Mouse (Mus musculus) heart, postnatal 0 days (tissue): Measurements from ENCODE around the gene Eef2. TPM values are rescaled to one million over a fixed set of nuclear protein-coding genes. Genes with fewer than 3 reads are reported as not detected.
A peak's percentile ranks its signal among the peaks of the same experiment; 100 is the strongest.

Experiments used
- ATAC-seq: fragments of 200-750 bp; cut with Nextera tagmentation; 2 replicates; pipeline ENCODE4 v1.8.0; 2017; ENCODE audit warnings: low read depth, moderate number of reproducible peaks, moderate library complexity; ENCODE audit not compliant: insufficient read depth
- DNase-seq: peaks from one replicate; pipeline ENCODE4 v3.0.0-alpha.2; 2016; ENCODE audit warnings: low spot score
- H3K27ac ChIP-seq: fragments of 300-500 bp; sonication (generic); 2 replicates; pipeline ENCODE4 v1.5.1; 2014; ENCODE audit warnings: low read depth, mild to moderate bottlenecking
- H3K27me3 ChIP-seq: fragments of 300-500 bp; sonication (generic); 2 replicates; pipeline ENCODE4 v1.6.1; 2014; ENCODE audit warnings: low read length, mixed read lengths; ENCODE audit not compliant: control insufficient read depth, insufficient read depth
- H3K36me3 ChIP-seq: fragments of 300-500 bp; sonication (generic); replicated peaks from 2 replicates; pipeline ENCODE4 v1.6.1; 2014; ENCODE audit warnings: low read length, mixed read lengths; ENCODE audit not compliant: control insufficient read depth, insufficient read depth
- H3K4me1 ChIP-seq: fragments of 300-500 bp; sonication (generic); 2 replicates; pipeline ENCODE4 v1.6.1; 2014; ENCODE audit warnings: antibody characterized with exemption; ENCODE audit not compliant: control insufficient read depth, insufficient read depth
- H3K4me2 ChIP-seq: fragments of 300-500 bp; sonication (generic); 2 replicates; pipeline ENCODE4 v1.6.1; 2014; ENCODE audit warnings: low read depth, mild to moderate bottlenecking, low read length, moderate library complexity
- H3K4me3 ChIP-seq: fragments of 300-500 bp; sonication (generic); 2 replicates; pipeline ENCODE4 v1.5.1; 2014; ENCODE audit warnings: low read depth, low read length
- H3K9ac ChIP-seq: fragments of 300-500 bp; sonication (generic); replicated peaks from 2 replicates; pipeline ENCODE4 v1.6.1; 2014; ENCODE audit warnings: low read depth, low read length, mixed read lengths
- H3K9me3 ChIP-seq: fragments of 300-500 bp; sonication (generic); replicated peaks from 2 replicates; pipeline ENCODE4 v1.6.1; 2016; ENCODE audit warnings: low read length; ENCODE audit not compliant: control insufficient read depth
- CTCF ChIP-seq: IDR thresholded peaks from 2 replicates; pipeline ENCODE4 v1.5.1; 2016; ENCODE audit warnings: antibody characterized with exemption, control low read depth, low read depth
- EP300 ChIP-seq: IDR thresholded peaks from 2 replicates; pipeline ENCODE4 v1.6.1; 2016; ENCODE audit warnings: antibody characterized with exemption, low read depth
- WGBS: fragments of 180-500 bp; shearing (Covaris S2); extraction: QIAGEN DNeasy Blood & Tissue Kit; methylation state at CpG from one replicate; pipeline ENCODE4 v1.1.7; 2014; 5-methylcytosine and 5-hydroxymethylcytosine counted together
- polyA plus RNA-seq: library from polyadenylated mRNA; unstranded; fragments of >200 nt; fragmentation: Nextera tagmentation; extraction: Ambion mirVana; gene quantifications from 2 replicates; pipeline ENCODE4 v1.2.1, GENCODE M21; 2015
- total RNA-seq: library from RNA; depleted of rRNA; stranded (reverse); fragments of >200 nt; gene quantifications from 2 replicates; pipeline ENCODE4 v1.2.3, GENCODE M21; 2014; ENCODE audit warnings: low replicate concordance

Eef2 gene
- total and polyA plus RNA-seq, 2 experiments from 2014 or later, result 370 to 1,828 TPM

DNA sequence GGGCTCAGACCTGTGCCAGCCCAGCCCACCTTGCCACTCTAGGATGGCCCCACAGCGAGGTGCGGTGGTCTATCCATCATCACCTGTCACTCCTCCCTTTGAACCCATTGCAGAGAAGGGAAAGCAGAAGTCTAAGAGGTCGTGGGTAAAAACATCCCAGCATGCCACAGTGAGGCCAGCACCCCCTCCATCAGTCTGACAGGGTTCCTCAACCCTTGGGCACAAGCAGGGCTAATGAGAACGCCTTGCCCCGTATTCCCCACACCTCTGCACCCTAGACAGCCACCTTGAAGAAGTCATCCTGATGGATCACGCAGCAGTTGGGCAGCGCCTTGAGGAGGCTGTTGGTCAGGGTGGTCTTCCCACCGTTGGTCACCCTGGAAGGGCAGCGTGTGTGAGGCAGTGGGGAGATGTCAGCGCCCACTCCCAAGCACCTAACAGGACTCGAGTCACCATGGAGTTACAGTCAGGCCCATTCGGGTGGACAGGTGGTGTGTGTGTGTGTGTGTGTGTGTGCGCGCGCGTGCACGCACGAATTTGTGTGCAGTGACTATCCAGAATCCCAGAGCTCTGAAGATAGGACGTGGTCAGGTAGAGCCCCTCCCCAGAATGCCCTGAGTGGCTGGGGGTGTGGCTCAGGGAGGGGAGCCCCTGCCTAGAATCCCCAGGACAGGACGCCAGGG, 24.3 kb downstream of the Eef2 start:
- 0 out of 2 replicates have a peak, but pooled peaks have one; percentile 19 for TF ChIP-seq EP300
- no peak for TF ChIP-seq CTCF
- DNase-seq, result peak; percentile 12
- Histone ChIP-seq H3K36me3 (no peaks in the 10 kb centered on the region), H3K27me3 (no peaks in the 10 kb centered on the region), H3K9me3 (no peaks in the 10 kb centered on the region), H3K4me3 (no peak overlapping the region), H3K27ac (peak overlapping the region; percentile 98), H3K4me2 (0 out of 2 replicates have a peak overlapping the region, but pooled peaks have one; percentile 12), H3K4me1 (peaks cover 29% of the 10 kb centered on the region), H3K9ac (peak overlapping the region; percentile 47)
- 50% methylated on average over 20 of the region's 20 CpGs for WGBS
- no peak for ATAC-seq

- peak within 1 kb of the TSS; percentile 98 for H3K27ac ChIP-seq
- ATAC-seq, result peak; percentile 57
- H3K4me3 ChIP-seq, result no peak within 1 kb of the TSS
These were observed 25.7 kb downstream of the Eef2 start, which contains the start of gene Nmrk2 for GRCm38 (mm10) chr10:81201807-81202758. Gene Nmrk2, minus strand, starts transcription at chr10:81202051.

GRCm38 (mm10) chr10:81202978-81203720, 26.7 kb downstream of the Eef2 start:
- peaks cover 29% of the 10 kb centered on the region for H3K4me1 ChIP-seq
- no peak for ATAC-seq
- 0 out of 2 replicates have a peak overlapping the region, but pooled peaks have one; percentile 12 for H3K4me2 ChIP-seq
- TF ChIP-seq CTCF (no peak), EP300 (no peak)
- H3K36me3 ChIP-seq, result no peaks in the 10 kb centered on the region
- DNase-seq, result peak; percentile 34
- 0 out of 2 replicates have a peak, but pooled peaks cover 3% of the 10 kb centered on the region for H3K27me3 ChIP-seq
- WGBS, result 52% methylated on average over 8 of the region's 8 CpGs
- peak overlapping the region; percentile 98 for H3K27ac ChIP-seq
- H3K9ac ChIP-seq, result no peak overlapping the region
- H3K4me3 ChIP-seq, result no peak overlapping the region
- H3K9me3 ChIP-seq, result no peaks in the 10 kb centered on the region

More at GRCm38 (mm10) chr10:81201807-81202758, 25.7 kb downstream of the Eef2 start, which contains the start of gene Nmrk2:
- H3K9me3 ChIP-seq, result no peaks in the 10 kb centered on the region
- 31% methylated on average over 13 of the region's 13 CpGs for WGBS
- peaks cover 29% of the 10 kb centered on the region for H3K4me1 ChIP-seq
- TF ChIP-seq EP300, result peak; percentile 95
- 0 out of 2 replicates have a peak, but pooled peaks have one; percentile 2 for TF ChIP-seq CTCF
- peak within 1 kb of the TSS; percentile 19 for H3K4me2 ChIP-seq
- H3K9ac ChIP-seq, result peak within 1 kb of the TSS; percentile 47
- H3K27me3 ChIP-seq, result no peaks in the 10 kb centered on the region
- no peaks in the 10 kb centered on the region for H3K36me3 ChIP-seq
- peak; percentile 93 for DNase-seq

DNA sequence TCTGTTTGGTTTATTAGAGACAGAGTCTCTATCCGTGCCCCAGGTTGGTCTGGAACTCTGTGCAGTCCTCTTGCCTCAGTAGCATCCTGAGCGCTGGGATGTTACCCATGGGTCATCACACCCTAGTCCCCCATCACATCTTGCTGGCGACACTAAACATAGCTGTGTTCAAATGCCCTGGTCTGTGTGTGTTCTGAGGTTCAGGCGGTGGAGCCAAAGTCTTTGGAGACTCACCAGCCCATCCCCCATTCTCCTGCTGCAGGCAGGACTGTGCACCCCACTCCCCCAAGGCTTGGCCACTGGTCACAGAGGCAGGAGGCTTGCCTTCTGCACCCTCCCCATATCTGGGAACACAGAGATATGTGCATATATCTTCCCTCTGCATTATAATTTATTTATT, 27.7 kb downstream of the Eef2 start:
- H3K27ac ChIP-seq, result peak overlapping the region; percentile 98
- H3K36me3 ChIP-seq, result no peaks in the 10 kb centered on the region
- no peak overlapping the region for H3K4me3 ChIP-seq
- no peak overlapping the region for H3K9ac ChIP-seq
- TF ChIP-seq CTCF (no peak), EP300 (no peak)
- 0 out of 2 replicates have a peak, but pooled peaks cover 3% of the 10 kb centered on the region for H3K27me3 ChIP-seq
- ATAC-seq (no peak), DNase-seq (peak; percentile 4)
- no peaks in the 10 kb centered on the region for H3K9me3 ChIP-seq
- WGBS, result 48% methylated on average over 4 of the region's 4 CpGs
- no peak overlapping the region for H3K4me2 ChIP-seq
- H3K4me1 ChIP-seq, result peaks cover 26% of the 10 kb centered on the region

- WGBS, result 92% methylated on average over 5 of the region's 5 CpGs
- H3K27me3 ChIP-seq, result 0 out of 2 replicates have a peak, but pooled peaks cover 3% of the 10 kb centered on the region
- TF ChIP-seq EP300 (no peak), CTCF (peak; percentile 40)
- no peaks in the 10 kb centered on the region for H3K4me1 ChIP-seq
- H3K36me3 ChIP-seq, result no peaks in the 10 kb centered on the region
- no peak for DNase-seq
- no peak overlapping the region for H3K4me3 ChIP-seq
- no peak for ATAC-seq
- no peak overlapping the region for H3K4me2 ChIP-seq
- no peaks in the 10 kb centered on the region for H3K9me3 ChIP-seq
- H3K27ac ChIP-seq, result no peak overlapping the region
- no peak overlapping the region for H3K9ac ChIP-seq
These were observed 33.7 kb downstream of the Eef2 start for GRCm38 (mm10) chr10:81210154-81210553.
